Mouse (Mus musculus): ENCODE measurements at regions not wholly inside any gene's neighbourhood (a gene's known extent, or its start where the extent isn't known, plus 50 kb on each side); places are given as distances from the start of the nearest gene placed in this dataset.

- DNase-seq (ENCODE audit: low spot score in 2 of 2), result no peak
These were observed 269.8 kb upstream of the 2610301B20Rik start for GRCm38 (mm10) chr4:10604513-10604912.

GRCm38 (mm10) chr4:10607855-10608576, 266.3 kb upstream of the 2610301B20Rik start:
- no peak for DNase-seq (ENCODE audit: low spot score in 2 of 2)

GRCm38 (mm10) chr4:10610784-10611183, 263.5 kb upstream of the 2610301B20Rik start:
- no peak for DNase-seq (ENCODE audit: low spot score in 2 of 2)

Measured in right cerebral cortex, postnatal 36 days (tissue).